Mouse (Mus musculus) T-cell, adult 2 months (primary cell): ENCODE data around the gene Siglece.
A peak's percentile ranks its signal among the peaks of the same experiment; 100 is the strongest.
"Not testable (repeated sequence)": the region's sequence is repeated elsewhere in the genome, so short reads cannot be mapped to it uniquely, and the experiment has no call there.

Source experiments
- DNase-seq: peaks from one replicate; pipeline ENCODE4 v3.0.0; 2022; ENCODE audit warnings: low spot score

Gene Siglece

DNA sequence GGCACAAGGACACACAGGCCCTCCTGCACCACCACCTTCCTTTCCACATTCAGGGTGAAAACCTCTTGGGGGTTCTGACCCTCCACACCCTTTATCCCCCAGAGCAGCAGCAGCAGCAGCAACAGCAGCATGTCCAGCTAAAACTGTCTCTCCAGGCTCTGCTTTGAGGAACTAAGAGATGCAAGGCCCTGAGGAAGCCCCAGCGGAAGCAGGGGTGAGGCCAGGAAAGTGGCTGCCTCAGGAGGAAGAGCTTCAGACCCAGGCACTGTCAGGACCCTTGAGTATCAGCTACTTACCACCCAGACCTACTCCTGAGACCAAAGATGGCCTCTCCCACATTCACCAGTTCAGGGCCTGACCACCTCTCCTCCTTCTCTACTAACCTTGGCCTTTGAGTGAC, at the start of gene Siglece:
TSS of gene Siglece (minus strand) at position 160 of the 400 bp plus-strand sequence.
- DNase-seq: no peak

DNA sequence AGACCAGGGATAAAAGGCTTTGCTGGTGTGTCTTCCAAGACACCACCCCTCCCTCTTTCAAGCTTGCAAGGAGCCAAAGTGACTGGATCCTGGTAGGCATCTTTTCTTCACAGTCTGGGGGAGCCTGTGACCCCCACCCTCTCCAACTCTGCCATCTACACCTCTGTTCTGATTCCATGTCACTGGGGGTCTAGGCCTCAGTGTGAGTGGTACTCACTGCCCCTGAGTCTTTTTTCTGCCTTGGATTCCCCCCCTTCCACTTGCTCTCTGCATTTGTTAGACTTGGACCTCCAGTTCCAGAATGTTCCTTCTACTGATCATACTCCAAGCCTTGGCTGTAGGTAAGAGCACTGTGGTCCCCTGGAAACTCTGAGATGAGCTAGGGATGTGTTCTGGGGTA, 30.2 kb upstream of the Siglece start, which contains the start of gene Klk14:
TSS of gene Klk14 (plus strand) at position 301 of the 400 bp plus-strand sequence.
- DNase-seq: no peak

DNA sequence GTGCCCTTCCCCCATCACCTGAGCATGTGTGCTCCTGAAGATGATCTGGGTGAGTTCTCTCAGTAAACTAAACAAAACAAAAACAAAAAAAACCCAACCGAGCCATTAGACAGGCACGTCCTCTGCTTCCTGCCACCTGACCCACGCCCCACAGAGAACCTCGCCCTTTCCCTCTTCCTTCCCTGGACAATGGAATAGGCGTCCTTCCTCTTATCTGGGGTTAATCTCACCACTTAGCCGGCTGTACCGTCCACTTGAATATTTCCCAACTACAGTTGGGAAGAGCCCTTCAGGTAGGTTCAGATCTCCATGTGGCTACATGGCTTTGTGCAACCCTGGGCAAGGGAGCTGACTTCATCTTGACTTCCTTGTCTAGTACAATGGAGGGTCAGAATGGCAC, 25.1 kb upstream of the Siglece start:
- no peak for DNase-seq

DNA sequence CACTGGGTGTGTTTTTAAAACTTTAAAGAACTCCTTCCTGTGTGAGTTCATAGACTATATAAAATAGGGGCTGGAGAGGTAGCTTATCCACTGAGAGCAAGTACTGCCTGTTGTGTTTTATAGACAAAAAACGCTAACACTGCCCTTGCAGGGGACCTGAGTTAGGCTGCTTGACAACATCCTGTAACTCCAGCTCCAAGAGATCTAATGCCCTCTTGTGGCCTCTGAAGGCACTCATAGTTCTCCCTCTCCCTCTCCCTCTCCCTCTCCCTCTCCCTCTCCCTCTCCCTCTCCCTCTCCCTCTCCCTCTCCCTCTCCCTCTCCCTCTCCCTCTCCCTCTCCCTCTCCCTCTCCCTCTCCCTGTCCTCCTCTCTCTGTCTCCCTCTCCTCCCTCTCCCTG, 22.6 kb upstream of the Siglece start:
- DNase-seq: not testable (repeated sequence)

DNA sequence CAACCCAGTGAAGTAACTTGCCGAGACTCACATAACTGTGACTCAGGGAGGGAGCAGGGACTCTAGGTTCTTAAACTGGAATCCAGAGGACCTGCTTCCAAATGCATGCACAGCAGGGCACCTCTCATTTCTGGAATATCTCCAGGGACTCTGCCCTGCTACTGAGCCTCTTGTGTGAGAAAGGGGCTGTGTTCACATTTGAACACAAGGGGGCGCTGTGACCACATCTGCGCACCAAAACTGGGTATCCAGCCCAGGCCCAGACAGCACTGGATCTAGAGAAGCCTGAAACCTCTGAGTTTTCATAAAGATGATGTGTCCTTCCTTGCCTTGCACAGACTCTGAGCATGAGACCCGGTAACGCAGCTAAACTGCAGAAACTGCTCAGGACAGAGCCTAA, 21.0 kb upstream of the Siglece start:
- DNase-seq: peak; percentile 50

DNA sequence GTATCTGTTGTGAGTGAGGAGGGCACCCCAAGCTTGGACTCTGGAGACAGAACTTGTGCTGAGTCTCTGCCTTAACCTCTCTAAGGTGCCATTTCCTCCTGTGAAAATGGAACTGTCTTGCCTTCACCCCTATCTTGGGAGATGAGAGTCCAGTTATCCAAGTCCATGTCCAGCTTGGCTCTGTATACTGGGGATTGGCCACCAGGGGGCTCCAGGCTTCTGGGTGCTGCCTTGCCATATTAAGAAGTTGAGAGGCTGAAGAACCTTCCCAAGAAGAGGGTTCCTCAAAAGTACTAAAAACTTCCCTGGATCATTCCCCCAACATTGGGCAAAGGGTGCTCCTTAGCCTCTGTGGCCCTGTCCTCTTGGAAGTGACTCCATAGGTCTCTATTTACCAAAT, 18.6 kb upstream of the Siglece start:
- peak; percentile 8 for DNase-seq

DNA sequence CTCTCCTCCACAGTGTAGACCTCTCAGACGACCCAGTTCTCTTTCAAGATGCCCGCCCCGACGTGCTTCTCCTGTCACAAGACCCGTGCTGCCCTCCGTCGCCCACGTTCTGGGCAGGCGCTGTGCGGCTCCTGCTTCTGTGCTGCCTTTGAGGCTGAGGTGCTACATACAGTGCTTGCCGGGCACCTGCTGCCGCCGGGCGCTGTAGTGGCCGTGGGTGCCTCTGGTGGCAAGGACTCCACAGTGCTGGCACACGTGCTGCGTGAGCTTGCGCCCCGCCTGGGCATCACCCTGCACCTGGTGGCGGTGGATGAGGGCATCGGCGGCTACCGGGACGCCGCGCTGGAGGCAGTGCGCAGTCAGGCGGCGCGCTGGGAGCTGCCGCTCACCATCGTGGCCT, 15.1 kb upstream of the Siglece start:
- no peak for DNase-seq

DNA sequence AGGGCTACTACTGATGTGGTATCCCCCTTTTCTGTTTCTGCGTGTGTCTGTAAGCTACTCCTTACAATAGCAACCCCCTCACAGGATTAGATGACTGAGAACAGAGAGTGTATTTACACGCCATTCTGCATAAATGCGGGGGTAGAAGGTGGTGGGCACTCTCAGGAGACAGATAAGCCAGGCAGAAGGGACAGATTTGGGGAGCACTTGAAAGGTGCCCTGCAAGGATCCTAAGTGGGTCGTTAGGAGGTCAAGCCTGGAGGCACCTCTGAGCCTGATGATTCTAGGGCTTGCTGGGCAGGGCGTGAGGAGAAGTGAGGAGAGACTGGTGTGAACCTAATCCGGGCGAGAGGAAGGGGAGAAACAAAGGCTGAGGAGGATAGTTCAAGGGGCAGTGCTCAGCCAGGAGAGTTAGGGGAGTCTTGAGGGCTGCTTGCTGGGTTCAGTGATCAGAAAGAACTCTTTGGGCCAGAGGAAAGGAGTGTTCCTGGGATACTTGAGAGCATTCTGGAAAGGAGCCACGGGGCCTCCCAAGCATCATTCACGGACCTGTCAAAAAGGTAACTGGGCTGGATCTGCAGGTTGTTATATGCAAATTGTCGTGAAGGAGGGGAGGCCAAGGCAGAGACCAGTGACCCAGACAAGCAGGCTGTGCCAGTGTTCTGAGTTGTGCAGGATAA, 12.8 kb upstream of the Siglece start:
- no peak for DNase-seq

DNA sequence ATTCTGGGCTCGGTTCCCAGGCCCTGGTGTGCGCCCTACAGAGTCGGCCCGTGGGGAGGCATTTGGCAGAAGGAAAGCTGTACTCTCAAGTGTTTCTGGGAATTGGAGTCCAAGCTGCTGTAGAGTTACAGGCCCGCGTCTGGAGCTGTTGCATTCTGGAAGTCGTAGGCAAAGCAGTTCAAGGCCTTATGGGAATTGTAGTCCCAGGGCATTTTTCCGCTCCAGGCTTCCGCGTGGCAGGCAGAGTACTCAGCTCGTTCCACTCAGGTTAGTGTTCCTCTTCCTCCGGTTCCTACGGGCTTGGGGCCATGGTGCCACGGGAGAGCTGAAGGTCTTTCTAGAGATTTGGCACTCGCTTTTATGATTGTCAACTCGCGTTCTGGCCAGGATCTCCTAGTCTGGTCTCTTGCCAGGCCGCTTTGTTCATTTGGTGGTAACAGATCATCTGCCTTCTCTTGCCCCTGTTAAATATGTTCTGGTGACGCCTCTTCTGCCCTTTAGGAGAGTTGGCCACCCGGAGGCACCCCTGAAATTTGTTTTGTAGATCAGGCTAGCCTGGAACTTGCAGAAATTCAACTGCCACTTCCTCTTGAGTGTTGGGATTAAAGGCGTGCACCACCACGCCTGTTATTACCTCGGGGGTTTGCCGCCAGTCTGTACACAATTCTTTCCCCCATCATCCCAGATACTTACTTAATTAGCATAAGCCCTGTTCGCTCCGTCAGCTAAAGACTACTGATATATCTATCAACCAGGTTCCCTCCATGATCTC, 12.0 kb upstream of the Siglece start, which contains the start of gene Ctu1:
TSS of gene Ctu1 (plus strand) at position 208 of the 772 bp plus-strand sequence.
- peak; percentile 86 for DNase-seq

DNA sequence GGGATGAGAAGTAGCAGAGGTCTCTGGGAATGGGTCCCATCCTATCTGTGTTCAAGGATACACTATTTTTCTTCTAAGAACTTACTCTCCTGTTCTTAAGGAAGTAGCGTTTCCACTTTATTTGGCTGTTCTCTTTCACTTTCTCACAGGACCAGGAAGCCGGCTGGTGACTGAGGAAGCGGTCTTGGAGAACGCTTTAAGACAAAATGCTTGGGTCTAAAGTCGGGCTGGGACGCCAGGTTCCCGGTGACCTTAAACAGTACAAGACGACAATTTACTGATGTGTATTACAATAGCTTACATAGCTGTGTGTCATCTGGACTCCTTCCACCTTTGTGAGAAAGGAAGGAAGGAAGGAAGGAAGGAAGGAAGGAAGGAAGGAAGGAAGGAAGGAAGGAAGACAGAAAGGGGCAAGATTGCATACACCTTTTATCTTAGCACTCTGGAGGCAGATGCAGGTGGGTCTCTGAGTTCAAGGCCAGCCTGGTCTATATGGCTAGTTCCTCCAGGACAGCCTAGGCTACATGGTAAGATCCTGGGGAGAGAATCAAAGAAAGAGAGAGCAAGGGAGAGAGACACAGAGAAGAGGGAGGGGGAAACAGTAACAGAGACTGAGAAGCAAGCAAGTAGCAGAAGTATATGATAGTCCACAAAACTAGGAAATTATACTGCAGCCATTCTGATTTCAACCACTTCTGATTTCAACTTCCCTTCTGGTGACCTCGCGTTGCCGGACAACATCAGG, 11.3 kb upstream of the Siglece start:
- no peak for DNase-seq

DNA sequence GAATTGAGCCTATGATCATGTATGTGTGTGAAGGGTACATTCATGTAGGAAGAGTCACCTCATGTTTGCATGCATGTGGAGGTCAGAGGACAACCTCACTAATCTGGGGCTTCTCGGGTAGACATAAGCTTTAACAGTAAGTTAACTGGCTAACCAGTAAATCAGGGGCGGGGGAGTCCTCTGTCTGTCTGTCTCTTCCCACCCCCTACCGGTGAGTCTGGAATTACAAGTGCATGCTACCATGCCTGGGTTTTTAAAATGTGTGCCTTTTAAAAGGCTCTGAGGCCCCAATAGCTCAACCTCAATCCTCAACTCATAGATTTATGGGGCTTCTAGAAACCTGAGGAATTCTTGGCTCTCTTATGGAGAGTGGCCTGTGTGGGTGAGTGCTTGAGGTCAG, 8.6 kb upstream of the Siglece start:
- peak; percentile 25 for DNase-seq

DNA sequence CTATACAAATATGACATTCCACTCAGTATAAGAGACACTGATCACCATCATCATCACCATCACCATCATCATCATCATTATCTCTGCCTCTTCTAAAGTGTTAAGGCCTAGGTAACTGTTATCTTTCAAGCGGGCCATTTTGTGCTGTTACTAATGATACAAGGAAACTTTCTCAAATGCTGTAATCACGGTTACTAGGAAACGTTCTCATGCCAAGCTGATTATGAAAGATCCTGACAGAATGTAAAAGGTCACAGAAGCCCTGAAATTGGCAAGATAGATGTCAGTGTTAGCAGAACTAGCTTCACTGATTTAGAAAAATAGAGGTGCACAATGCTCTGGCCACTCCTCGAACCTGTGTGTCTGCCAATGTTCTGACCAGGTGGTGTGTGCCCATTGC, 7.3 kb upstream of the Siglece start:
- DNase-seq: not testable (repeated sequence)

DNA sequence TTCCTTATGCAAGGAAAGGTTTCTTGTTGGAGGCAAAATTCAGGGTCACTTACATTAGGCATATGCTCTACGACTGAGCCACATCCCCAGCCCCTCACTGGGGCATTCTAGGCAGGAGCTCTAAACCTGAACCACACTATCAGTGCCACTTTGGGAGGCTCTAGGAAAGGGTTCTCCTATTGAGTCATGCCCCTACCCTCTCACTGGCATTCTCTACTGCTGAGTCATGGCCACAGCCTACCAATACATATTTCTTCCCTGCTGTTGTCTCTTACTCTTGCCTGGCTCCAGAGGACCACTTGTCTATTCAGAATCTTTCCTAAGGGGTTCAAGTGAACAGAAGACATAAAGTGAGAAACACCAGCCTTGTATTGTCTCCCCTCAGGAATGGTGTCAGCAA, 2.8 kb upstream of the Siglece start:
- no peak for DNase-seq

DNA sequence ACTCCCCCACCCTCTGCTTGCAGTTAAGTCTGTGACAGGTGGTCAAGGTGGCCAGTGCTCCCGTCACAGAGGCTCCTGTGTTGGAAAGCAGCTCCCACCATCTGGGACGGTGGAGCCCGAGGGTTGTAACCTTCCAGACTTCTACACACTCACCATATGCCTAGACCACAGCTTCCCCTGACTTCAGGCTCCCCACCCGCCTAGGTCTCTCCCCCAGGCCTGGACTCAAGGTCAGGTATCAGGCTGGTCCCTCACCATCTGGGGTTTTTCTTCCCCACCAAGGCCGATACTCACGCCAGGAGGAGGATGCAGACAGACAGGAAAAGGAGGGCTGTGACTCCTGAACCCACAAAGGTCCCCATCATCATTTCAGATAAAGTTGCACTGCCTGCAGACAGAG, 3.7 kb downstream of the Siglece start:
- DNase-seq: no peak

DNA sequence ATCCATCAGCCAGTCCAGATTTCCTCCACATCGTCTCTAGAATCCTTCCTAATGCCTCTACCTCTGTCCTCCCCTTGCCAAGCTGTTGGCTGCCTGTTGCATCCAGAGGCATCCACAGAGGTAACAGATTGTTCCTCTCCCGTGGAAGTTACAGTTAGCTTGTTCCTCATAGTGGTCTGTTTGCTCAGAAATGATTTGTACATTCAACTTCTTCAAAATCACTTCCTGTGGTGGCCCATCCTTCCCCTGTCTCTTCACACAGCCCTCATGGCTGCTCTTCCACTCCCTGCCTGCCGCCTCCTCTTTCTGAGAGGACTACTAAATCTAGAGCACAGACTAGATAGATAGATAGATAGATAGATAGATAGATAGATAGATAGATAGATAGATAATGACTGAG, 5.4 kb downstream of the Siglece start:
- DNase-seq: no peak

DNA sequence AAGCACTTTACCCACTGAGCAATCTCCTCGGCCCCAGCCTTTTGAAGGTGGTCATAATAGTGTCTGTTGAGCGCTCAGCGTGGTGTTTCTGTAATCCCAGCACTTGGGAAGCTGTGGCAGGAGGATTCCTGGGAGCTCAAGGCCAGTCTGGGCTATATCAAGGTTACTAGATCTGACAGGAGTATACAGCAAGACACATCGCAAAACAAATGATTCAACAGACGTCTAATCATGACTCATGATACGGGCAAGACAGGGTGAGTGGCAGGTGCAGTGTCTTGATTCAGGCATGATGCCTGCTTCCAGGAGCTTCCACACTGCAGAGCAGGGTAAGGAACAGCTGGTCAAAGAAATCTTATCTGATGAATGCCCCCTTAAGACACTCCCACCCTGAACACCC, 7.3 kb downstream of the Siglece start:
- no peak for DNase-seq

DNA sequence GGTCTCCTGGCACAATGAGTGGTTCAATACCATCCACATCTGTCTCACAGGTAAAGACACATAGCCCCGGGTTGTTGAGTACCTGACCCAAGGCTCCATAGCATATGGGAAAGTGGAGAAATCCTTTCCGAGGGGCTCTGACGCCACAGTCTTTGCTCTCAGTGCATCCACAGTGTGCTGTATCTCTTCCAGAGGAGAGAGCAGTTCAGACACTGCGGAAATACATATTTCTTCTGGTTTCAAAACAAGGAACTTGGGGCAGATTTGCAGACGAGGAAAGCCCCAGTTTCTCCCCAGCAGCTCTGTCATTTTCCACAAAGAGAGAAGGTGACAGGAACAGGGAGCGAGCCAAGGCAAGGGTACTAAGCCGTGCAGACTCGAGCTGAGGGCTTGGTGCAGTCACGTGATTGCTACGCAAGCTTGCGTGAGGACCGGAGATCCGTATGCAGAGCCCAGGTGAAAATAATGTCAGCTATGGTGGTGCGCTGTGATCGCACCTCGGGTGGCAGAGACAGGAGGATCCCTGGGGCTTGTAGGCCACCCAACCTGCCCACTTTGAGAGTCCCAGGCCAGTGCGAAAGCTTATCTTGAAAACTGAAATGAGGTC, 16.8 kb downstream of the Siglece start:
- no peak for DNase-seq

DNA sequence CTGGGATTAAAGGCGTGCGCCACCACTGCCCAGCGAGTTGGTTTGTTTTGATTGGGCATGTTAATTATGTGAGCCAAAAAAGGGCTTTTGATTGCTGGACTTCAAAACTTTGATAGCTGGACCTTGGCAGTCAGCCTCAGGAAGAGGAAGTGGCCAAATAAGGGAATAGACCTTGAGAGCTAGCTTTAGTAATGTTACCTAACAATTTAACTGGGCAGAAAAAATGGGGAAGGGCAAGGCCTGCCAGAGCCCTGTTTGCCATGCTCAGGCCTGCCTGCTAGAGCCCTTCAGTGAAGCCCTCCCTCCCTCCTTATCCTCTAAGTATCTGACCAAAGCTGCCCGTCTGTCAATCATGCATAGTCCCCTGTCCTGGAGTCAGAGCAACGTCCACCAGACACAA, 17.4 kb downstream of the Siglece start:
- DNase-seq: no peak

DNA sequence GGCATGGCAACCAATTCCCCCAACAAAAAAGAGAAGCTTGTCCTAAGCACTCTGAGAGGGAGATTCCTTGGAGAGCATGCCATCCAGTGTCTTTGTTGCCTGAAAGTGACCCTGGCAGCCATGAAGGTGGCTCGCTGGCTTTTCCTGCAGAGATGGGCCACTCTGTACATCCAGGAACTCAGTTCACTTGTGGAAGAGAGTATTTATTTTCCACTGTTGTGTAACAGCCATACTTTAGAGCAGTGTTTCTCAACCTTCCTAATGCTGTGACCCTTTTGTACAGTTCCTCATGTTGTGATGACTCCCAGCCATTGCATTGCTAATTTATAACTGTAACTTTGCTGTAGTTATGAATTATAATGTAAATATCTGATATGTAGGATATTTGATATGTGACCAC, 22.8 kb downstream of the Siglece start:
- no peak for DNase-seq

DNA sequence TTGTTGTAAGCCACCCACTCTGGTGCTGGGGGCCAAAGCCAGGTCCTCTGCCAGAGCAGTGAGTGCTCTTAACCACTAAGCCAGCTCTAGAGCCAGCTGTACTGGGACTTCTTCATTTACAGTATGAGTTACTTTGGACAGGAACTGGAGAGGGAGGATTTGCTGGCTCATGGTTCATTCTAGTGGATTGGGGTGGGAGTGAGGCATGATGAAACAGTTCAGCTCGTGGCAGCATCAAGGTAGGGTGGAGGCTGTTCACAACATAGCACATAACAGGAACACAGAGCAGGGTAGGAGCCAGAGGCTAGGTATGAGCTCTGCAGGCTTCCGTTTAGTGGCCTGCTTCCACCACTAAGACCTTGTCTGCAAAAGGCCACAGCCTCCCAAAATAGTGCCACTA, 23.8 kb downstream of the Siglece start:
- no peak for DNase-seq

DNA sequence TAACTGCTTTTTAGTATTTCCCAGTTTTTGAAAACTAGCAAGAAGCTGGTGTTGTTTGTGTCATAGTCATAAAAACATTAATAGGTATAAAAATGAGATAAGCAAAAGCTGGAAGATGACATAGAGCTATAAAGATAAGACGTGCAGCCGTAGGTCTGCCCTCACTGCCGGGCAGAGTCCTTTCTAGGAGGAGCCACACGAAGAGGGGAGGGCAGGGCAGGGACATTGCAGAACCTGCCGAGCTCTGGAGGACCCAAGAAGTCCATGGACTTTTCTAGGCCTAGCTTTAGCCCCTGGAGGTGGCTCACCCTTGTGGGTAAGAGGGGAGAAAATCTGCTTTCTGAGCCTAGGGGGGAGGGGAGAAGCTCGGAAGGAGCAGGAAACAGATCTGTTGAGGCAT, 25.5 kb downstream of the Siglece start, which contains the start of gene Ceacam18:
TSS of gene Ceacam18 (plus strand) at position 208 of the 400 bp plus-strand sequence.
- DNase-seq: no peak

DNA sequence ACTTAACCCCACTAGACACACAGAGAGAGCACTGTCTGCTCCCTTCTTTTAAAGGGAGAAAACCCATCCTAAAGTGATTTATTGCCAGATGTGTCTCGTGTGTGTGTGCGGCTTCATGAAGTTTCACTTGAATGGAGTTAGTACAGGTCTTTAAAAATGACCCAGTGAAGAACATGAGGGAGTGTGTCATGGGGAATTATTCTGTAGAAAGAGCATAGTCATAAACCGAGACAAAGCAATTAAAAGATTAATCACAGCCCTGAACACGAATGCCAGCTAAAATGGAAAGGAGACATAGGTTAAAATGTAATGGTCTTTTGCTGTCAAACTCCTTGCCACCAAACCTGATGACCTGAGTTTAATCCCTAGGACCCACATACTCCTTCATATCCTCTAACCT, 26.0 kb downstream of the Siglece start:
- DNase-seq: no peak
